Comparison of ENCODE assay signal across 25 mouse cellular contexts in the genomic region with DNA sequence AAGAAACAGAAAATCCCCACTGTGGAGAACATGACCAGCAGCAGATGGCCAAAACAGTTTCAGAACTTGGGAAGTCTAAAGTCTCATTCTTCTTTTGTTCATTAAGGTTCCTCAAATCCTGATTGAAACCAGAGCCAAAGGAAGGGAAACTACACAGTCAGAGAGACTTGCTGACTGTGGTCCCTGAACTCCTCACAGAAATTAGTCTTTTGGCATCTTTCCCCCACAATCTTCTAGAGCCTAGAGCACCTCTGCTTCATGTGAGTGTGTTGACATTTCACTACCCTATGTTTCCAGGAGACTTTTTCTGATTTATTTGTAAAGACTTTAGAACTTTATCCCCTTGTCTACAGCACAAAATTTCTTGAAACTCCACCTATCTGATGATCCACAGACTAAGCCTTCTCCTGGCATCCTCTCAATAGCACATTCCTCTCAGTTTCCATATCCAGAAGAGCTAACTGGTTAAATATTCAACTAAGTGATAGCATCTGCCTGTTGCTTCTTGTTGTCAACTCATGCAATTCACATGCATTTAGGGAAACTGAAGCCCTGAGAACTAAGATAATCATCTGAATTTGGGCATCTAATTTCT. TPM values are rescaled to one million over a fixed set of nuclear protein-coding genes. Genes with fewer than 3 reads are reported as not detected.
"Had no signal": no experiment of that assay in that cellular context is flagged by ENCODE, and none has a peak within 500 bp of the region (broad histone marks: within the 10 kb centered on the region; RNA-seq: fewer than 3 reads in every experiment).

No protein-coding gene starts in this region.

- H3K27me3 ChIP-seq: intestine, embryonic 15.5 days; kidney, embryonic 15.5 days; liver, embryonic 15.5 days; midbrain, embryonic 12.5 days; neural tube, embryonic 13.5 days had no signal

- DNase-seq: kidney, adult 2 months; kidney, postnatal 14 days; liver; lung, embryonic 14.5 days; lung, postnatal 10 days; lung, postnatal 4 days; retina, postnatal 1 day; right cerebral cortex, postnatal 4 days; spleen, adult 18-20 months; thymus, adult 18-20 months; thymus, postnatal 14 days had no signal

- ATAC-seq: intestine, embryonic 15.5 days; midbrain, embryonic 16.5 days had no signal

- H3K4me1 ChIP-seq: intestine, embryonic 15.5 days; kidney, embryonic 15.5 days; liver, embryonic 15.5 days; midbrain, embryonic 12.5 days; neural tube, embryonic 13.5 days had no signal

- H3K9ac ChIP-seq: intestine, embryonic 15.5 days; kidney, embryonic 15.5 days; liver, embryonic 15.5 days; lung, embryonic 14.5 days; midbrain, embryonic 12.5 days; neural tube, embryonic 13.5 days had no signal

- H3K4me3 ChIP-seq: intestine, embryonic 15.5 days; kidney, embryonic 15.5 days; liver, embryonic 15.5 days; midbrain, embryonic 12.5 days; neural tube, embryonic 13.5 days had no signal

- H3K27ac ChIP-seq: intestine, embryonic 15.5 days; kidney, embryonic 15.5 days; liver, embryonic 15.5 days; midbrain, embryonic 12.5 days; neural tube, embryonic 13.5 days had no signal

- H3K36me3 ChIP-seq: intestine, embryonic 15.5 days; kidney, embryonic 15.5 days; liver, embryonic 15.5 days; midbrain, embryonic 12.5 days; neural tube, embryonic 13.5 days had no signal

- H3K4me2 ChIP-seq: intestine, embryonic 15.5 days; kidney, embryonic 15.5 days; liver, embryonic 15.5 days; lung, embryonic 14.5 days; midbrain, embryonic 12.5 days; neural tube, embryonic 13.5 days had no signal

- H3K9me3 ChIP-seq: intestine, embryonic 15.5 days; kidney, embryonic 15.5 days; liver, embryonic 15.5 days; midbrain, embryonic 12.5 days; neural tube, embryonic 13.5 days had no signal

RNA-seq across cellular contexts. Expression of gene Ccl11, which starts 20.6 kb away (rescaled TPM):
- total RNA-seq: layer of hippocampus, adult 8-10 months; left cerebral cortex, adult 18-20 months; megakaryocyte-erythroid progenitor cell, adult 5-6 weeks had no signal
- polyA plus RNA-seq: limb, embryonic 11.5 days; midbrain, embryonic 12.5 days had no signal

RNA-seq across cellular contexts. Expression of gene Ccl12, which starts 23.4 kb away (rescaled TPM):
- total RNA-seq: layer of hippocampus, postnatal 14 days; megakaryocyte-erythroid progenitor cell, adult 5-6 weeks had no signal

RNA-seq across cellular contexts. Expression of gene Ccl7, which starts 32.7 kb away (rescaled TPM):
- total RNA-seq: layer of hippocampus, adult 8-10 months; layer of hippocampus, postnatal 14 days; left cerebral cortex, adult 18-20 months; megakaryocyte-erythroid progenitor cell, adult 5-6 weeks had no signal
- polyA plus RNA-seq: limb, embryonic 11.5 days had no signal

RNA-seq across cellular contexts. Expression of gene Ccl8, which starts 36.8 kb away (rescaled TPM):
- total RNA-seq: layer of hippocampus, adult 8-10 months; layer of hippocampus, postnatal 14 days; left cerebral cortex, adult 18-20 months; megakaryocyte-erythroid progenitor cell, adult 5-6 weeks had no signal
- polyA plus RNA-seq: intestine, embryonic 15.5 days; kidney, embryonic 15.5 days; limb, embryonic 11.5 days; liver, embryonic 15.5 days; lung, embryonic 14.5 days; midbrain, embryonic 12.5 days; midbrain, embryonic 16.5 days; neural tube, embryonic 13.5 days; stomach, embryonic 14.5 days had no signal

RNA-seq across cellular contexts. Expression of gene Gm17268, which starts 39.9 kb away (rescaled TPM):
- total RNA-seq: layer of hippocampus, adult 8-10 months; layer of hippocampus, postnatal 14 days; left cerebral cortex, adult 18-20 months; left cerebral cortex, postnatal 14 days; megakaryocyte-erythroid progenitor cell, adult 5-6 weeks had no signal
- polyA plus RNA-seq: intestine, embryonic 15.5 days; kidney, adult 2 months; kidney, embryonic 15.5 days; large intestine, adult 2 months; limb, embryonic 11.5 days; liver, embryonic 15.5 days; lung, embryonic 14.5 days; midbrain, embryonic 12.5 days; midbrain, embryonic 16.5 days; neural tube, embryonic 13.5 days; stomach, embryonic 14.5 days had no signal
